Mouse (Mus musculus) left cerebral cortex, postnatal 36 days (tissue): Measurements from ENCODE around the gene Dda1. TPM values are rescaled to one million over a fixed set of nuclear protein-coding genes. Genes with fewer than 3 reads are reported as not detected.

Source experiments
- DNase-seq, 2 experiments: peaks; one replicate each; pipeline ENCODE4 v3.0.0; 2021 to 2022; ENCODE audit warnings: low spot score in 2 of 2, mixed read lengths in 1 of 2
- intact Hi-C: fragments of 180-260 bp; cut with DNase I; formaldehyde crosslinking; loops from one replicate; pipeline ENCODE4 v1.15.1; 2025
- total RNA-seq, 2 experiments: library from RNA; stranded (reverse); gene quantifications; 2 replicates each; pipeline ENCODE4 v1.2.3; 2021

Dda1 gene
- total RNA-seq, 2 experiments from 2014 or later, result 70.7 to 78.7 TPM

- intact Hi-C loops, result no loop called here
These were observed 2.8 kb upstream of the Dda1 start for GRCm38 (mm10) chr8:71466198-71466597.

DNA sequence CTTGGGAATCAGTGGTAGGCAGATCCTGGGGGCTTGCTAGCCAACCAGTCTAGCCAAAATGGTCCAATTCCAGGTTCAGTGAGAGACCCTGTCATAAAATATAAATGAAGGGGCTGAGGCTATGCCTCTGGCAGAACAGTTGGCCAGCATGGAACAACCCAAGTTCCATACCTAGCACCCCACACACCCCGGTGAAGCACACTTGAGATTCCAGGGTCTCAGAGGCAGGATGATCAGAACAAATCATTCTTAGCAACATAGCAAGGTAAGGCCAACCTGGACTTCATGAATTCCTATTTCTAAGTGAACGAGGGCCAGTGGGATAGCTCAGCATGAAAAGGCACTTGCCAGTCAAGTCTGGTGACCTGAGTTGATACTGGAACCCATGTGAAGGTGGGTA lies 1.8 kb upstream of the Dda1 start:
- DNase-seq, result no peak
- intact Hi-C loops, result no loop called here

More at GRCm38 (mm10) chr8:71466198-71466597, 2.8 kb upstream of the Dda1 start:
- no peak for DNase-seq

DNA sequence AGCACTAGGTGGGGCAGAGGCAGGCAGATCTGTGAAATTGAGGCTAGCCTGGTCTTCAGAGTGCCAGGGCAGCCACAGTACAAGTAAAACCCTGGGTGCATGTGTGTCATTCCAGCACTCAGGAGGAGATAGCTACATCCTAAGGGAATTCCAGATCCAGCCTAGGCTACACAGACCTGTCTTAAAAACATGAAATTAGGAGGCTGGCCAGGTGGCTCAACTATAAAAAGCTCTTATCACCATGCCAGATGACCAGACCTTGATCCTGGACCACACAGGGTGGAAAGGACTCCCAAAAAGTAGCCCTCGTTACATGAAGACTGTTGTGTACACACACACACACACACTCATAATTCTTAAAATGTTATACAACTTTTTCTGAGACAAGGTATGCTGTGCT lies 998 bp upstream of the Dda1 start:
- no peak for DNase-seq
- intact Hi-C loops, result no loop called here

- peak; percentile 47 to 51 for DNase-seq
- intact Hi-C loops, result no loop called here
These were observed 412 bp downstream of the Dda1 start for GRCm38 (mm10) chr8:71469411-71469810.

GRCm38 (mm10) chr8:71470146-71470912 lies 1.3 kb downstream of the Dda1 start:
- intact Hi-C loops, result no loop called here
- no peak for DNase-seq

- no peak for DNase-seq
- intact Hi-C loops, result no loop called here
These were observed 1.9 kb downstream of the Dda1 start for GRCm38 (mm10) chr8:71470913-71471255.

- intact Hi-C loops, result no loop called here
- DNase-seq, result no peak
These were observed 2.9 kb downstream of the Dda1 start for GRCm38 (mm10) chr8:71471861-71472260.

GRCm38 (mm10) chr8:71472601-71473386 lies 3.8 kb downstream of the Dda1 start:
- intact Hi-C loops, result no loop called here
- DNase-seq, result no peak

DNA sequence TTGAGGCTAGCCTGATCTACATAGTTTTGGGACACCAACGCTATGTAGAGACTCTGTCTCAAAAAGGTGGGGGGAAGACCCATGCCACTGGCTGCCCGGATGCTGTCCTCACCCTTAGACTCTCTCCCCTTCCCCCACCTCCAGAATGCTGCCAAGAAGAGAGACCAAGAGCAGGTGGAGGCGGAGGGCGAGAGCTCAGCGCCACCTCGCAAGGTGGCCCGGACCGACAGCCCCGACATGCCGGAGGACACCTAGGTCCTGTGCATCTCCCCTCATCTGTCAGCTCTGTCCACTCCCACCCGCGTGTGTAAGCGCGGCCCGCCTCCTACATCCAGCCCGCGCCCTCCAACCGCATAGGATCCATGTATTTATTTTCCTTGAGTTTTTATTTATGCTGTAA lies 5.3 kb downstream of the Dda1 start:
- DNase-seq, result no peak
- intact Hi-C loops, result no loop called here

- intact Hi-C loops, result no loop called here
- no peak for DNase-seq
These were observed 6.0 kb downstream of the Dda1 start for GRCm38 (mm10) chr8:71474785-71475701.

- intact Hi-C loops, result no loop called here
These were observed 6.7 kb downstream of the Dda1 start for GRCm38 (mm10) chr8:71475702-71476075.

DNA sequence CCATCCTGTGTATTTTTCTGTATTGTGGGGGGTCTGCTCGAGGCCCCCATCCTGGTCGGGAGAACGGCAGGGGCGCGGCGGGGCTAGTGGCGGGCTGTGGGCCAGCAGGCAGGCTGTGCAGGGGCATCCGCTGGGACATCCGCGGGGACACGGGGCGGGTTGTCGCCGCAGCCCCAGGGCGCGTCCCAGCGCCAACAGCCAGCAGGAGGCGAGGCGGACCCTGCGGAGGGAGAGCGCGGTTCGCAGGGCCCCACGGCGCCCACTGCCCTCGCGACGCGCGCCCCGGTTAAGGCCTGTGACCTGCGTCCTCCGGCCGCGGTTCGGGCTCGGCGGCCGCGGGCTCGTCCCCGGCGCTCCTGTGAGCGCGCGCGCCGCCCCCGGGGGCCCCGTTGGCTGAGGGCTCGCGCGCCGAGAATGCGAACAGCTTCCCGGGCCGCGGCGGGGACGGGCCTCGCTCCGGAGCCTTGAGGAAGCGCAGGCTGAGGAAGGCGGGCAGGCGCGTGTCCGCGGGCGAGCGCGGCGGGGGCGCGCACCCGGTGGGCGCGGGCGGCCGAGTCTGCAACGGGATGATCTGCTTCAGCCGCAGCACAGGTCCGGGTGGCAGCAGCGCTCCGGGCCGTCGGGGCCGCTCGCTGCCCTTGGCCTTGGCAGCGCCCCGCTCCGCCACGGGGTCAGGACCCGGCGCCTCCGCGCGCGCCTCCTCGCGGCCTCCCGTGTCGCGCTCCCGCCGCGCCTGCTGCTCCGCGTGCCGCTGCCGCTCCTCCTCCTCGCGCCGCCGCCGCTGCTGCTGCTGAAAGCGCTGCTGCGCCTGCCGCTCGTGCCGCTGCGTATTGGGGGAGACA lies 7.3 kb downstream of the Dda1 start:
- intact Hi-C loops, result no loop called here
- DNase-seq, result peak; percentile 82 to 90

More at GRCm38 (mm10) chr8:71475702-71476075, 6.7 kb downstream of the Dda1 start:
- DNase-seq, result no peak

DNA sequence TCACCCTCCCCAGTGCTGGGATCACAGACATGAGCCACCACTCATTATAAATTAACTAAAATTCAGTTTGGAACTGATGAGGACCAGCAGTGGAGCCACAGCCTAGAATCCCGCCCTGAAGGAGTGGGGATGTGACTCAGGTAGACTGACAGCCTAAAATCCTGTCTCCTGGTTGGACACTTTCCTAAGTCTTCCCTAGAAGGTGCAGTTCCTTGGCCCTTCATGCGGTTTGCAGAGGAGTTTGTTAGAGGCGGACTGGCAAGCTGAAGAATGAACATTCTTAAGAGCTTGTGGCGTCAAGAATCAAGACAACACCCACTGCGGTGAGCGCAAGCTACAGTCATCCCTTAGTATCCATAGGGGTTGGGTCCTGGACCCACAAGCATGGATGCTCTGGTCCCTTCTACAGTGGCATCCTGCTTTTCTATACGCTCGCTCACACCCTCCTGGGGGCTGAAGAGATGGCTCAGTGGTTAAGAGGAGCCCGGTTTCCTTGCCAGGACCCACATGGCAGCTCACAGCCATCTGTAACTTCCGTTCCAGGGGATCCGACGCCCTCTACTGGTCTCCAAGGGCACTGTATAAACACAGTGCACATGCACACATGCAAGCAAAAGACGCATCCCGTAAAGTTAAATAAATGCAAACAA lies 8.3 kb downstream of the Dda1 start:
- no peak for DNase-seq
- intact Hi-C loops, result no loop called here

DNA sequence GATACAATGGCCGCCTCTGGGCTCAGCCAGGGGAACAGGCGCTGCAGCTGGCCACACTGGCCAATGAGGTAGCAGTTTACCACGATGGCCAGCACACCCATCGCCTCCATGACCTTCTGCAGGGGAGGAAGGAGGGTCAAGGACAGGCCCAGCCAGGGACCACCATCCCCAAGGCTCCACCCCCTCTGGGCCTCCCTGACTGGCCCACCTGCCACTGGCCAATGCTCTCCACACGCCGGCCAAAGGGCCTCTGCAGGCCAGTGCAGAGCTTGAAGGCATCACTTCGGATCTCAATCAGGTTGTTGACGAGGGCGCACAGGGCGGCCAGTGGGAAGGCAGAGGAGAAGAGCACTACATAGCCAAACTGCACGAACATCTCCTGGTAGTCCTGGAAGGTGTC lies 9.9 kb downstream of the Dda1 start:
- intact Hi-C loops, result no loop called here
- no peak for DNase-seq

DNA sequence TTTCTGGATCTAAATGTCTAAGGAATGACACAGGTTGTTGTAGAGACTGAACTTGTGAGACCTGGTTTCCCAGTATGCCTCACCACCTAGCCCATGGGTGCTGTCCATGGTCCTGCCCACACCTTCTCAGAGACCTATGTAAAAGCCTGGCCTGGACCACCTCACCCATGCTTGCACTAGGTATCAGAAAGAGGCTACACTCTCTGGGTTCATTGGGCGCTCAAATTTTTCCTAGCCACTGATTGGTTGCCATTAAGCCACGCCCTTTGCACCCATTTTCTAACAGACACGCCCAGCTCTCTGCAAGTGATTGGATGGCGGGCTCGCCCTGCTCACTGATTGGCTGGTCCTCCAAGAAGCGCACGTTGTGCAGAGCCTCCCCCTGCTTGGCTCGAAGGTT lies 14.9 kb downstream of the Dda1 start:
- no peak for DNase-seq

GRCm38 (mm10) chr8:71484736-71485135 lies 15.7 kb downstream of the Dda1 start:
- no peak for DNase-seq
- intact Hi-C loops, result no loop called here

More for the DNA sequence above, 14.9 kb downstream of the Dda1 start:
- intact Hi-C loops, result no loop called here

DNA sequence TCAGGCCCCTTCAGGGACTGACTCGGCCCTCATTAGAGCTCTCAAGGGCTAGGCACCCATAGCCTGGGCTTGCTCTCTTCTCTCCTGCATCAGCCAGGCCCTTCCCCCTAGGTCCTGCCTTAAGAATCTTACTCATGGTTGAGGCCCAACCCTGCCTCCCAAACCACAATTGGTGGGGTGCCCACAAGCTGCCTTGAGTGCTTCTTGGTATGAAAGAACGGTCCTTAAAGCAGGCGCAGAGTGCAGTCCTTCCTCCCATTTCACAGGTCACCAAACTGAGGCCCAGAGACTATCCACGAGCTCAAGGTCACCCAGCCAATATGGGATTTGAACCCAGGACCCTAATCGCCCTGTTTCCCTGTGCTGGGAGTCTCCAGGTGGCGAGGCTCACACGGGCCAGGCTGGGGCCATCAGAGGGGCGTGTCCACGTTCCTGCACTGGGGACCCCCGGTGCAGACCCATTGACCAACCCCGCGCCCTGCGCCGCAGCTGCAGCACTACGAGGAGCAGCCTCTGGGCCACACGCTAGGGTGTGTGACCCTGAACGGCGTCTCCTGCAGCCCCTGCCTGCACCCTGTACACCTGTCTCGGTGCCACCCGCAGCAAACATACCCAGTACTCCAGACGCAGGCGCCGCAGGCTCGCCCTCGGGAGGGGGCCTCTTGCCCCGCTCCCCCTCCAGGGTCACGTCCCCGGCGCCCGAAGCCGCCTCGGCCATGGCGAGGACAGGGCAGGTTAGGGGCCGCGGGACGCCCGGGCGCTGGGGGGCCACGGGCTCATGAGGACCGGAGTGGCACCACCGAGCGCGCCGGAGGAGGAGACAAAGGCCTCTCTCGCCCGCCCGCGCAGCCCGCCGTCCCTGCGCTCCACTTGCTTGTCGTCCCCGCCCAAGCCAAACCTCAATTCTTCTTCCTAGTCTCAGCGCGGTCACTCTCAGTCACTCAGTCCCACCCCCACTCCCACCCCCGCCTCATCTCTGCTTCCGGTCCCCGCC lies 16.4 kb downstream of the Dda1 start, which contains the start of gene Ano8:
TSS of gene Ano8 (minus strand) at position 822 of the 994 bp plus-strand sequence.
- intact Hi-C loops, result no loop called here
- peak; percentile 87 to 91 for DNase-seq
